Mouse (Mus musculus) kidney, adult 8-10 months (tissue): Measurements from ENCODE around the gene 2900026A02Rik.
A peak's percentile ranks its signal among the peaks of the same experiment; 100 is the strongest.

ENCODE experiments used
- DNase-seq, 2 experiments: peaks; one replicate each; pipeline ENCODE4 v3.0.0; 2022

2900026A02Rik gene

GRCm38 (mm10) chr5:113210314-113210713, 10.7 kb downstream of the 2900026A02Rik start:
- DNase-seq: no peak

- DNase-seq: no peak
Measured at GRCm38 (mm10) chr5:113209898-113210297, 11.1 kb downstream of the 2900026A02Rik start.

- no peak for DNase-seq
Measured at GRCm38 (mm10) chr5:113209401-113209750, 11.7 kb downstream of the 2900026A02Rik start.

DNA sequence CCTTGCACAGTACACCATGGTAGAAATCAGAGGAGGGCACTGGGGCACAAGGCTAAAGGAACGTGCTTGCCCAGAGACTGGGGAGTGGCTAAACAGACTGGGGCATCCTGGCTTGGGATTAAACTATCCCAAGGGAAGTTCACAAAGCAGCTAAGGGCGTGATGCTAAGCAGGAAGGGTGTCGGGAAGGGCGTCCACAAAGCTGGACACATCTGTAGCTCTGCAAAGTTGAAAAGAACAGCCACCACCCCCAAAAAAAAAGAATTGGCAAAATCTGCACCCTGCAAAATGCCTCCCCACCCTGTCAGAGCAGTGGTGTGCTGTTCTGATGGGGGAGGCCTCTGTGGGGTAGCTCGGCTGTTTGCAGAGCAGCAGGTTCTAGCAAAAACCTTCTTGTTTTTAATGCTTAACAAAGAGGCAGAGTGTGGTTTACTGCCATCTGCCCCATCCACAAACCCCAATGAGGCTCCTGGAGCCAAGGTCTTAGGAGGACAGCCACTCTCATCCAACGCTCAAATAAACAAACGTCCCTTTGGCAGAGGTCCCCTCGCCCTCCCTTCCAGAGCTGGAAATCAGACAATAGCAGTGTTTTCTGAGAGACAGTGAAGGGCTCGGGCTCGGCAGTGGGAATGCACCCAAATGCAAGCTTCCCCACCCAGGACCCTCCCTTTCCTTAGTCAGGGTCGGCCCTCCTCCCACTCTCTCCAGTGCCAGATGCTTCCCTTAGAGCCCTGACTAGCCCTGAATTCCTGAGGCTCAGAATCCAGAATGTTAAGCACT, 12.2 kb downstream of the 2900026A02Rik start:
- DNase-seq: peak in 1 of 2 experiments; percentile 45

GRCm38 (mm10) chr5:113208048-113208447, 13.0 kb downstream of the 2900026A02Rik start:
- peak in 1 of 2 experiments; percentile 65 for DNase-seq

DNA sequence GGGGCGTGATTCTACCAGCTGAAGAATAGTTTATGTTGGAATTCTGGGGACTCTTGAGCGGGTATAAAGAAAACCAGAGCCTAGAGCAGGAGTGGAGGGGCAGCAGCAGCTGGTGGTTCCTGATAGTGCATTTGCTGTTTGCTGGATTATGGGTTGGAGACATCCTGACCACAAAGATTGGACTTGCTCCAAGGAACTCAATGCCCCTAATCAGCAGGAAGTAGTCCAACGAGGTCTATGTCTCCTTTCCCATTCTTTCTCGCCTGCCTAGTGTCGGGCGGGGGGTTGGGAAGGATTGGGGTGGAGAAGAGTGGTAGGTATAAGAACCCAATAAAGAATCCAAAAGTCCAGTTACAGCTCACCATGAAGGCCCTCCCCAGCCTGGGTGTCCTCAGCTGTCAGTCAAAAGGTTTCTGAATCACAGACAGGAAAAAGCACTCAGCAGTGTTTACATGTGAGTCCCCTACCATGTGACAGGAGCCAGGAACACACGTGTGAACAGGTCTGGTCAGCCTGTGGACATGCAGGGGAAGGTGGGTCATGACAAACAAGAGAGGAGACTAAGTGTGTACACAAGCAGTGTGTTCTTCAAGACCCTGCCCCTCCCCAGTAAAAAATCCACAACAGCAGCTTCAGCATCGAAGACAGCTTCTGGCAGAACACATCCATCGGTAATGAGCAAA, 14.2 kb downstream of the 2900026A02Rik start:
- DNase-seq: no peak

DNA sequence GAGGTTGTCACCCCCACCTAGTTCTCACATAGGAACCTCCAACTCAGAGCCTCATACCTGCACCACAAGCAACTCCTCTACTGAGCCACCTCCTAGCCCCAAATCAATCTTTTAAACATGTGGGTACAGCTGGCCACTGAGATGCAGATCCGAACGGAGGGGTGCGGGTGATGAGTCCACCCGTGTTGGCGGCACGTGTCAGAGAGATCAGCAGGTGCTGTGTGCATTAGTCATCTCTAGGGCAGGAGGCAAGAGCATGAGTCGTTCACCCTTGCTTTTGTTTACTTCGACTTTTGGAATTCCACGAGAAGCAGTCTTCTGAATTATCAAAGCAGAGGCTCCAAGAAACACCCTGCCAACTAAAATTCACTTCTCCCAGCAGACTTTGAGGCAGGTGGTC, 16.8 kb downstream of the 2900026A02Rik start:
- DNase-seq: no peak

- DNase-seq: no peak
Measured at GRCm38 (mm10) chr5:113199772-113200134, 21.3 kb downstream of the 2900026A02Rik start.

DNA sequence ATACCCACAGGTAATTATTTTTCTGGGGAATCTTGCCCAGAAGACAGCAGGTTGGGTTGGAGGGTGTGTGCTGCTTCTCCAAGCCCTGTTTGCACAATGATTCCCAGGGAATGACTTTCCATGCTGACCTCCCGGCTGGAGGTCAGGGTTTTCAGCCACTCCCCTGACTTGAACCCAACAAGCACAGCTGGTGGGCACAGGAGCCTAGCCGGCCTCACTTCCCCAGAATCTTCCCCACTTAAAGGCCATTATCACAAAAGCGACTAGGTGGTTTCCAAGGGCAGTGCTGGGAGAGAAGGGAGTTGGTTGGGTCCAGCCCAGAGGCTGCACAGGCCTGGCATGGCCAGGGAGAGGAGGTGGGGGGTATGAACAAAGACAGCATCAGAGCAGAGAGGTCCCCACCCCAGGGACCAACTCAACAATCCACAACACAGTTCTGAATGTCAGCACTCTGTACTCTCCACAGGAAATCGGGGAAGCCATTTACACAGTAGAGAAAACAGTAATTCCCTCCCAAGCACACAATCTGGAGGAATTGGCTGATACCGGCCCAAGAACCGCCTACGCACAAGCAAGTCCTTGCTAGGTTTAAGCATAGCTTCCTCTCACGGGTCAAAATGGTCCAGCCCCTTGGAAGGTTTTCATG, 21.8 kb downstream of the 2900026A02Rik start:
- no peak for DNase-seq

- DNase-seq: no peak
Measured at GRCm38 (mm10) chr5:113196916-113197794, 23.9 kb downstream of the 2900026A02Rik start.

DNA sequence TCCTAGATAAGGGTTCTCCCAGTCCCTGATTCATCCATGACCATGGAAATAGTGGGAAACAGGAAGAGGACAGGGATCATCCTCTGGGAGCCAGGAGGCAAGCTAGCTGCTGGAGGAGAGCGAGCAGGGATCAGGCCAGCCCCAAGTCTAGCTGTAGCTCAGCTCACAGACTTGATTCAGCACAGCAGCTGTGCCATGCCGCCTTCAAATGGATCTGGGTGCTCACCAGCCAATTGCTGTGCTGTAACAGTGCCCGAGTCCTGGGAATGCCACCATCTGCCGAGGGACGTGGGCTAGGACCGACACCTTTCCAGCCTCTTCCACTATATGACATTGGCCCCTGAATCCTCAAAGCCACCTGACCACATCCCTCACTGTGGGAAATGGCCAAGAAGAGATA, 25.1 kb downstream of the 2900026A02Rik start:
- DNase-seq: no peak

- no peak for DNase-seq
Measured at GRCm38 (mm10) chr5:113195451-113195850, 25.6 kb downstream of the 2900026A02Rik start.

DNA sequence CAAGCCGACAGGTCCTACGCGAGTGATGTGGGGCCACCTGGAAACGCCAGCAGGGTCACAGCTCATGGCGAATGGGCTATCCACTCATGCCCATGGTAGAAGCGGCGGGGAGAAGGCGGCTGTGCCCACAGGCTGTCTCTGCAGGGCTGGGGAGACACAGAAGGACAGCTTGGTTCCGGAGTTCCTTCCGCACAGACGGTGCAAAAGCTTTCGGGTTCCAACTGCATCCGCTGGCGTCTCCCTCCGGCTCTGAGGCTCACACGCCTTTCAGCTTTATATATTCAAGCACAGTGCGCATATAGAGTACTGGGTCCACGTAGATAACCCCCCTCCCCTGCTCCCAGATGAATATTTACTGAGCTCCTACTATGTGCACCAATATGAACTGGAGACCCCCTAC, 27.3 kb downstream of the 2900026A02Rik start:
- no peak for DNase-seq

DNA sequence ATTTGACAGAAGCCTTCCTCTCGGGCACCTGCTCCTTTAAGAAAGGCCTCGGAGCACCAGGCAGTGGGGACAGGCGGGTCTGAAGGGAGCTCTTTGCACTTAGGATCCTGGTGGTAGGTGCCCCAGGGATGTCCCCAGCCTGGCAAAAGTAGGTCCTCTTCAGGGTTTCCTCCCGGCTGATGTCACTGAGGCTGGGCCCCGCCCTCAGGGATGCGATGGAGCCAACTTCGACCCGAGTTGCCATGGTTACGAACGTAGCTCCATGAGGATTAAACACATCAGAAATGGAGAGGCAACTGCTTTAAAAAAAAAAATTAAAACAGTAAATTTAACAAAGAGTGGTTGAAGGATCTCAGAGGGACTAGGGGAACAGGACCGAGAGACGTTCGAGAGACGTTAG, 29.1 kb downstream of the 2900026A02Rik start:
- no peak for DNase-seq

- no peak for DNase-seq
Measured at GRCm38 (mm10) chr5:113190558-113190957, 30.5 kb downstream of the 2900026A02Rik start.

DNA sequence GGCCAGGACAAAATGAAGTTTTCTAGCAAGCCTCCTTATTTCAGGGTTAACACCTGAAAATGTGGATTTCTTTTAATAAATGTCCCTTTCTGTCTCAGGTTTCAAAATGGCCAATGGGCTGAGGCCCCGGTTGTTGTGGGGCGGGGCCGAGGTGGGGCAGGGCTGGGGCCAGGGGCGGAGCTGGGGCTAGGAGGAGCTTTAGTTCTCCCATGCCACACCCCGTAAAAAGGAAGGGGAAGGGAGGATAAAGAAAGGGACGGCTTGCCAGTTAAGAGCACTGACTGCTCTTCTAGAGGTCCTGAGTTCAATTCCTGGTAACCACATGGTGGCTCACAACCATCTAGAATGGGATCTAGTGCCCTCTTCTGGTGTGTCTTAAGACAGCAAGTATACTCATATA, 39.6 kb downstream of the 2900026A02Rik start:
- no peak for DNase-seq

DNA sequence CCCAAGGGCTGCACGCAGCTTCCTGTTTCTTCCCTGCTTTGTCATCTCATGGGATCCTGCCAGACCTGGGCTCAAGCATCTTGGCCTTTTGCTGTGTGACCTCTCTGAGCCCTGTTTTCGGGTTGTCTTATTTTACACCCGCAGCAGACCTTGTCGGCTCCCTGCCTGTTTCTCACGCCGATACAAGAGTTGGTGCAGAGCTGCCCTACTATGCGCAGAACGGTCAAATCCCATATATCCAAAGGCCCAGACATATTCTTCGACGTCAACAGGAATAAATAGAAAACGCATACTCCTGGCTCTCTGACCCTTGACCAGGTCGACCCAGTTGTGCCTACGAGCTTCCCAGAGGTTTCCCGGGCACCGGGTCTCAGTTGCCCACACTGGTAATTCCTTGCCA, 40.3 kb downstream of the 2900026A02Rik start:
- no peak for DNase-seq

- DNase-seq: peak; percentile 86 to 90
Measured at GRCm38 (mm10) chr5:113179843-113180682, 41.0 kb downstream of the 2900026A02Rik start.

- DNase-seq: no peak
Measured at GRCm38 (mm10) chr5:113179451-113179842, 41.6 kb downstream of the 2900026A02Rik start.

- DNase-seq: no peak
Measured at GRCm38 (mm10) chr5:113175976-113176375, 45.1 kb downstream of the 2900026A02Rik start.

DNA sequence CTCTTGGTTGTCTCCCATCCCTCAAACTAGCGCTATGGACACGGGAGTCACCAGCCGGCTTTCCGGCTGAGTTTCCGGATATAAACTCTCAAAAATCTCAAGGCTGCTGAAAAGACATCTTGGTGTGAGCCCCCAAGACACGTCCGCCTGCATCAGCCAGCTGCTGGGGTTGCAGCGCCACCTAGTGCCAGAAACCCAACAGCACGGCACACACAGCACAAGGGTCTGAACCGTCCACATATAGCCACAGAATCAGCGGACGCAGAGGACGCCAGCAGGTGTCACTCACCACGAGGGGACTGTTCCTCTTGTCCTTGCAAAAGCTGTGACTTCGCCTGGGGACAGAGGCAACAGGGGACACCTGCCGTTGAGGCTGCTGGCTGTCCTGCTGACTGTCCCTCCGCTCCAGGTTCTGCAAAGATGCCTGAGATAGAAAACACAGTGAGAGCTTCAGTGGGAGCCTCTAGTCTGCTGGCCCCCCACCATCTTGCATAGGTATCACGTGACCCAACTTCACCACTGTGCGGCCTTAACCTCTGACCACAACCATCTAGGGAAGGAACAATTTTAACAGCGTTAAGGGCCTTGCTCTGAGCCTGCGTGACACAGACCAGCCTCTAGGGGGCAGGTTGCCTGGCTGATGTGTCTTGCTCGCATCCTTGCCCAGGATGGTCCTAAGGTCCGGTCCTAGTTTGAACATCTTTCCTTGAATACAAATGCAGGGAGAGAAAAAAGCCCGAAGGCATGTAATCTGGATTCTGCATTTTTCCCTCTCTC, 45.9 kb downstream of the 2900026A02Rik start:
- peak in 1 of 2 experiments; percentile 43 for DNase-seq
